Mouse (Mus musculus) liver, embryonic 12.5 days (tissue): ENCODE measurements around the gene Ccnd2. TPM values are rescaled to one million over a fixed set of nuclear protein-coding genes. Genes with fewer than 3 reads are reported as not detected.

ENCODE experiments used
- ATAC-seq: fragments of 200-750 bp; cut with Nextera tagmentation; 2 replicates; pipeline ENCODE4 v1.8.0; 2017; ENCODE audit warnings: moderate number of reproducible peaks, mild to moderate bottlenecking, moderate library complexity
- H3K27ac ChIP-seq: fragments of 300-500 bp; sonication (generic); 2 replicates; pipeline ENCODE4 v1.5.1; 2016; ENCODE audit warnings: mild to moderate bottlenecking
- H3K27me3 ChIP-seq: fragments of 300-500 bp; sonication (generic); replicated peaks from 2 replicates; pipeline ENCODE4 v1.6.1; 2016; ENCODE audit warnings: mild to moderate bottlenecking, moderate library complexity
- H3K36me3 ChIP-seq: fragments of 300-500 bp; sonication (generic); 2 replicates; pipeline ENCODE4 v1.6.1; 2016; ENCODE audit warnings: mild to moderate bottlenecking, moderate library complexity
- H3K4me1 ChIP-seq: fragments of 300-500 bp; sonication (generic); 2 replicates; pipeline ENCODE4 v1.6.1; 2016
- H3K4me2 ChIP-seq: fragments of 300-500 bp; sonication (generic); 2 replicates; pipeline ENCODE4 v1.6.1; 2016; ENCODE audit warnings: mild to moderate bottlenecking, moderate library complexity
- H3K4me3 ChIP-seq: fragments of 300-500 bp; sonication (generic); 2 replicates; pipeline ENCODE4 v1.5.1; 2016; ENCODE audit warnings: mild to moderate bottlenecking, moderate library complexity
- H3K9ac ChIP-seq: fragments of 300-500 bp; sonication (generic); 2 replicates; pipeline ENCODE4 v1.6.1; 2016; ENCODE audit warnings: mild to moderate bottlenecking, moderate library complexity
- H3K9me3 ChIP-seq: fragments of 300-500 bp; sonication (generic); replicated peaks from 2 replicates; pipeline ENCODE4 v1.6.1; 2016; ENCODE audit warnings: mild to moderate bottlenecking, moderate library complexity
- WGBS: fragments of 180-500 bp; shearing (Covaris S2); methylation state at CpG from one replicate; pipeline ENCODE4 v1.1.7; 2016; ENCODE audit not compliant: insufficient replicate concordance; 5-methylcytosine and 5-hydroxymethylcytosine counted together
- polyA plus RNA-seq: library from polyadenylated mRNA; unstranded; fragments of >200 nt; fragmentation: Nextera tagmentation; extraction: Ambion mirVana; gene quantifications from 2 replicates; pipeline ENCODE4 v1.2.1, GENCODE M21; 2016

Gene Ccnd2
- polyA plus RNA-seq = 136 and 148 TPM in 2 replicates

DNA sequence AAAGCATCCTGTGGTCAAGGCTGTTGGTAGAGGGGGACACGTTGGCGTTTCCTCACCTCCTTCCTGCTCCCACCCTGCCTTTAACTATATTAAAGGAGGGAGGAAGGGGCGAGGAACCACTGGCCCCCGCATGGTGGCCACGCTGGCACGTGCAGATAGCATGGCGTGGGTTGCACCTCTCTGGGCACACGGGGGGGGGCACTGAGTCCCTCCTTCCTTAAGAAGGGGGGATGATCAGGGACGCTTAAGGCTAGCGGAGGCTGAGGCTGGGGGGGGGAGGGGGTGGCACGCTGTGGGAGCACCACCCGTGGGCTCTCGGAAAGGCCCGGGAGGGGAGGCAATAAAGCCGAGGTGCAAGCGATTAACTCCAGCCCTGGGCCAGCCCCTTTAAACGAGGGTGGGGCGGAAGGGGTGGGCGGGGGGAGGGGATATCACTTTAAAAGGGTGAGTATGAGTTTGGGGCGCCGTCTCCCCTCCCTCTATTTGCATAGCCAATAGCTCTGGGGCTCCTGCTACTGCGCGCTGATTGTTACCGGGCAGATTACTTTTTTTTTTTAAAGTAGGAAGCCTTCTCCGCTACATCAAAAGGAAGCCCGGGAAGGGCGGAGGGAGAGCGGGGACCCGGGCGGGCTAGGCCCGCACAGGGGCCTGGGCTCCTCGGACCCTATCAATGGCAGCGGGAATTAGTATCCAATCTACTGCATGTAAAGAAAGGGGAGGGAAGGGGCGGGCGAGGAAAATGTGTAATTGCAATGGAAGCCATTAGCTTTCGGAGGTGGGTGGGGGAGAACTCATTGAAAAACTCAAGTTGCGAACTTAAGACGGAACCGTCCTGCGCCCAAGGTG lies at the start of gene Ccnd2:
TSS of gene Ccnd2 (minus strand) at position 88 of the 846 bp plus-strand sequence.
- WGBS = 1% methylated on average over 38 of the region's 40 CpGs
- peak within 1 kb of the TSS; percentile 84 for H3K27ac ChIP-seq
- no peaks in the 10 kb centered on the region for H3K9me3 ChIP-seq
- peak within 1 kb of the TSS; percentile 85 for H3K4me2 ChIP-seq
- ATAC-seq = peak; percentile 75
- H3K36me3 ChIP-seq = peaks cover 3% of the 10 kb centered on the region; the same call in 1 of the 2 replicates
- H3K4me1 ChIP-seq = peaks cover 71% of the 10 kb centered on the region
- H3K4me3 ChIP-seq = peak within 1 kb of the TSS; percentile 67
- peak within 1 kb of the TSS; percentile 60 for H3K9ac ChIP-seq
- H3K27me3 ChIP-seq = peaks cover 92% of the 10 kb centered on the region

DNA sequence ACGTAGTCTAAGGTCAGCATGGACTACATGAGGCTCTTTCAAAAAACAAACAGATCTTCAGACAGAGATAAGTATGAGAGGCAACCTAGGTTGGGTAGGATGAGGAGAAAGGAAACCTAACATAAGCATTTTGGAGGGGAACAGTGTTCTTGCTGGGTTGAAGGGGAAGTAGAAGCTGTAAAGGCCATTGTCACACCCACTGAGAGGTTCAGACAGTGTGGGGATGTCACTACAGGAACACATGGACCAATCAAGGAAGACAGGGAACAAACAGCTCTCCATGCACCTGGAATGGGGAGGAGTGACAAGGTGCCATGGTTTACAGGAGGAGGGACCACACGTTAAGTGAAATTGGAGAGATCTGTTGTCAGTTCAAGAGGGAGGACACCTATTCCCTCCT lies 45.0 kb upstream of the Ccnd2 start:
- Histone ChIP-seq H3K36me3 (no peaks in the 10 kb centered on the region), H3K4me3 (no peak overlapping the region), H3K4me2 (no peak overlapping the region), H3K4me1 (no peaks in the 10 kb centered on the region), H3K9ac (no peak overlapping the region), H3K9me3 (no peaks in the 10 kb centered on the region), H3K27me3 (no peaks in the 10 kb centered on the region), H3K27ac (no peak overlapping the region)
- no peak for ATAC-seq
- 59% methylated on average over 2 of the region's 2 CpGs for WGBS

- no peak for ATAC-seq
- Histone ChIP-seq H3K4me3 (no peak overlapping the region), H3K9ac (no peak overlapping the region), H3K27ac (no peak overlapping the region), H3K36me3 (no peaks in the 10 kb centered on the region), H3K9me3 (no peaks in the 10 kb centered on the region), H3K4me1 (no peaks in the 10 kb centered on the region), H3K4me2 (no peak overlapping the region), H3K27me3 (no peaks in the 10 kb centered on the region)
- 69% methylated on average over 12 of the region's 12 CpGs for WGBS
Observed at GRCm38 (mm10) chr6:127181296-127181695, 29.3 kb upstream of the Ccnd2 start.

DNA sequence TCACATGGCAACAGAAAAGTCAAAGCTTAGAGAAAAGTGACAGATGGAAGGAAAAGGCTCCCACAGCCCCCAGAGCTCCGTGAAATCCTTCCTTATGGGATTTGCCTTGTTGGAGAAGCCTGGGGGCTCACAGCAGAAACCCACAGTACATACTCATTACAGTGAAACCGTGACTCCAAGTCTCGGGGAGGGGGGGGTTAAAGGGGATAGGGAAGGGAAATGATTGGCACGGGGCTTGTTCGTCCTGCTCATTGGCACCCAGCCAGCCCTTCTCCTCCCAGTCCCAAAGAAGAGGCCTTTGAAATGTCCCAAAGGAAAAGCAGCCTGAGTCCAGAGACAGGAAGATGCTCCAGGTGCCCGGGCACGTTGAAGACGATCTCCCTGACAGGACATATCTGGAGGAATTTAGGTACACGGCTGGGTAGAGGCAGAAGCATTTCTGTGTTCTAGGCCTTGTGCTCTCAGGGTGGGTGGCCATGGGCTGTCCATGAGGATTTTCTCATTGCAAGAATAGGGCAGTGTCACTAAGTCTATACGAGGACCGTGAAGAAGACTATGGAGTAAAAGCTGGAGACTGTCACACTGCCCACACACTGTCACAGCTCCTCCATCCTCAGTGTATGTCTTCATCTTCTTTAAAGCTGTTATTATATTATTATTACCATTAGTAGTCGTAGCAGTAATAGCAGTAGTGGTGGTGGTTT lies 27.2 kb upstream of the Ccnd2 start:
- no peak overlapping the region for H3K9ac ChIP-seq
- 0 out of 2 replicates have a peak, but pooled peaks cover 7% of the 10 kb centered on the region for H3K27me3 ChIP-seq
- H3K4me2 ChIP-seq = no peak overlapping the region
- WGBS = 68% methylated on average over 12 of the region's 12 CpGs
- no peaks in the 10 kb centered on the region for H3K9me3 ChIP-seq
- H3K4me1 ChIP-seq = no peaks in the 10 kb centered on the region
- no peaks in the 10 kb centered on the region for H3K36me3 ChIP-seq
- ATAC-seq = no peak
- H3K27ac ChIP-seq = no peak overlapping the region
- H3K4me3 ChIP-seq = no peak overlapping the region

- 0 out of 2 replicates have a peak, but pooled peaks cover 7% of the 10 kb centered on the region for H3K27me3 ChIP-seq
- H3K4me3 ChIP-seq = no peak overlapping the region
- H3K4me2 ChIP-seq = no peak overlapping the region
- no peak for ATAC-seq
- H3K9me3 ChIP-seq = no peaks in the 10 kb centered on the region
- WGBS = 48% methylated on average over 7 of the region's 7 CpGs
- H3K4me1 ChIP-seq = no peaks in the 10 kb centered on the region
- no peak overlapping the region for H3K27ac ChIP-seq
- no peak overlapping the region for H3K9ac ChIP-seq
- H3K36me3 ChIP-seq = no peaks in the 10 kb centered on the region
Observed at GRCm38 (mm10) chr6:127177962-127178361, 26.0 kb upstream of the Ccnd2 start.

GRCm38 (mm10) chr6:127177441-127177840 lies 25.4 kb upstream of the Ccnd2 start:
- 41% methylated on average over 4 of the region's 4 CpGs for WGBS
- Histone ChIP-seq H3K9ac (no peak overlapping the region), H3K27me3 (0 out of 2 replicates have a peak, but pooled peaks cover 7% of the 10 kb centered on the region), H3K4me3 (no peak overlapping the region), H3K4me2 (no peak overlapping the region), H3K27ac (no peak overlapping the region), H3K36me3 (no peaks in the 10 kb centered on the region), H3K9me3 (no peaks in the 10 kb centered on the region), H3K4me1 (no peaks in the 10 kb centered on the region)
- no peak for ATAC-seq

- H3K4me2 ChIP-seq = no peak overlapping the region
- no peaks in the 10 kb centered on the region for H3K9me3 ChIP-seq
- no peak overlapping the region for H3K9ac ChIP-seq
- WGBS = 69% methylated on average over 11 of the region's 11 CpGs
- ATAC-seq = no peak
- H3K4me1 ChIP-seq = no peaks in the 10 kb centered on the region
- H3K27ac ChIP-seq = no peak overlapping the region
- H3K4me3 ChIP-seq = no peak overlapping the region
- 0 out of 2 replicates have a peak, but pooled peaks cover 7% of the 10 kb centered on the region for H3K27me3 ChIP-seq
- no peaks in the 10 kb centered on the region for H3K36me3 ChIP-seq
Observed at GRCm38 (mm10) chr6:127172461-127172860, 20.5 kb upstream of the Ccnd2 start.

- Histone ChIP-seq H3K27me3 (0 out of 2 replicates have a peak, but pooled peaks cover 3% of the 10 kb centered on the region), H3K4me2 (no peak overlapping the region), H3K4me1 (no peaks in the 10 kb centered on the region), H3K27ac (no peak overlapping the region), H3K9ac (no peak overlapping the region), H3K4me3 (no peak overlapping the region), H3K36me3 (no peaks in the 10 kb centered on the region), H3K9me3 (no peaks in the 10 kb centered on the region)
- WGBS = 64% methylated on average over 8 of the region's 8 CpGs
- no peak for ATAC-seq
Observed at GRCm38 (mm10) chr6:127170734-127171133, 18.7 kb upstream of the Ccnd2 start.

DNA sequence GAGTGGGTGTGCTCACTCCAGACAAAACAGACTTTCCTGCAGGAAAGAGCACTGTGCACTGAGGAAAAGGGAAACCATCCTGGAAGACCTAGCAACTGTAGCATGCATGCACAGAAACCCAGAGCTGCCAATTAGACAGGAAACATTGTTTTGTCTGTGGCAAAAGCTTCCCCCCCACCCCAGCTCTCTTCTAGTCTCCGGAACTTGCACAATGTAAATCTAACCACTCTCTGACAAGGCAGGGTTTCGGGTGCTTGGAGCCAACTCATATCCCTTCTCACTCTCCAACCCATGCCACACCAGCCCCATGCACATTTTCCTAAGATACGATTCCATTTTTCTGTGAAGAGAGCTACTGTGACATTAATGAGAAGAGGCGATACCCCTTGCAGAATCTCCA lies 13.7 kb upstream of the Ccnd2 start:
- no peak for ATAC-seq
- Histone ChIP-seq H3K36me3 (no peaks in the 10 kb centered on the region), H3K27ac (no peak overlapping the region), H3K9me3 (no peaks in the 10 kb centered on the region), H3K27me3 (peaks cover 17% of the 10 kb centered on the region; the same call in 1 of the 2 replicates), H3K4me1 (no peaks in the 10 kb centered on the region; the same call in 1 of the 2 replicates), H3K9ac (no peak overlapping the region), H3K4me2 (no peak overlapping the region), H3K4me3 (no peak overlapping the region)
- 33% methylated on average over 4 of the region's 4 CpGs for WGBS

DNA sequence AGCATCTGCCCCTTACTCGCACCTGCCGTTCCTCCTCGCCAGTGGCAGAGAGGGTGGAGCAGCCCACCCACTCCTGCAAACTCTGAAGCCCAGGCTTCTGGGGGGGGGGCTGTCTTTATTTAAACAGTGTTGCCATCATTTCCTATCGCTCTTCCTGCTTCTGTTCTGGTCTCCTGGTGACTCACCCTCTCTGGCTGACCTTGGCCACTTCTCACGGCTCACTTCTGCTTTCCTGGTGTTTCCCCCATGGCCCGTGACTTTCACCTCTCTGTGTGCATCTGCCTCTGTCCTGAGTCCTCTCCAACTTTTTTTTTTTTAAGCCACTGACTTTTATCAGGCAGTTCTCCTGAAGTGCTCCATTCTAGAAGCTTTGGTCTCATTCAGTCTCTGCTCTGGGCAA lies 10.8 kb upstream of the Ccnd2 start:
- ATAC-seq = no peak
- Histone ChIP-seq H3K27me3 (peaks cover 41% of the 10 kb centered on the region), H3K4me2 (0 out of 2 replicates have a peak overlapping the region, but pooled peaks have one; percentile 18), H3K4me3 (no peak overlapping the region), H3K9me3 (no peaks in the 10 kb centered on the region), H3K4me1 (no peaks in the 10 kb centered on the region; the same call in 1 of the 2 replicates), H3K36me3 (no peaks in the 10 kb centered on the region), H3K9ac (no peak overlapping the region), H3K27ac (no peak overlapping the region)
- WGBS = 5% methylated on average over 6 of the region's 6 CpGs

DNA sequence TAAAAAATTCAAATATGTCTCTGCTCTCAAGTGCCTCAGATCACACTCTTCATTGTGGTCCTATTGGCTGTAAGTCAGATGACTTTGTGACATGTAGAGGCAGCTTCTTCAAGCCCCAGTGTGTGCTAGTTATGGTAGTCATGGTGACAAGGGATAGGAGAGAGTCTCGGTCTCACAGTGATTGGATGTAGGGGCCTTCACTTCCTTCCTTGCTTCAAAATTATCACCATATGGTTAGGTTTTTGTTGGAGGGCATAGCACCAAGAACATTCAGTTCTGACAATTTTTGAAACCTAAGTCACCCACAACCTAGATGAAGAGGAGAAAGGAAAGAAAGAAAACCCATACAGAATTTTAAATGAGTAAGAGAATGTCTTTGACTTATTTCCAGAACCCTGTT lies 5.3 kb upstream of the Ccnd2 start:
- H3K27me3 ChIP-seq = peaks cover 80% of the 10 kb centered on the region
- H3K9me3 ChIP-seq = no peaks in the 10 kb centered on the region
- H3K36me3 ChIP-seq = no peaks in the 10 kb centered on the region
- peaks cover 34% of the 10 kb centered on the region for H3K4me1 ChIP-seq
- 21% methylated on average over 1 of the region's 1 CpGs for WGBS
- no peak overlapping the region for H3K27ac ChIP-seq
- H3K4me2 ChIP-seq = no peak overlapping the region
- ATAC-seq = no peak
- H3K4me3 ChIP-seq = no peak overlapping the region
- no peak overlapping the region for H3K9ac ChIP-seq

DNA sequence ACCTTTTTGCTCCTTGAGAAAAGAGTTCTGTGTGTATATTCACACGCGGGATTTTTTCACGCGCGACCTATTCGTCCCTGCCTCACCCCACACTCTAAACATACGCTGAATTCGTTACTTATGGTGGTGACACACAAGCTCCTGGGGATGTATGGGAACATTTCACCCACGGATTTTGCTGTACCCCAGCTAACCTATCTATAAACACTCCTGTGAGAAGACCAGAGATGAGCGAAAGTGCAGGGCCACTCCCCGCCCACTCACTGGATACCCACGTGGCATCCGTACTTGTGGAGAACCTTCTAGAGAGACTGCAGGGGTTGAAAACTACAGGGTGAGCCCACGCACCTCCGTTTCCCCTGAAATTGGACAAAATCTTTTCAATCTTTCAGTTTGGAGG lies 3.5 kb upstream of the Ccnd2 start:
- H3K27me3 ChIP-seq = peaks cover 90% of the 10 kb centered on the region
- peak overlapping the region; percentile 85 for H3K4me2 ChIP-seq
- no peaks in the 10 kb centered on the region for H3K36me3 ChIP-seq
- H3K27ac ChIP-seq = no peak overlapping the region
- peak overlapping the region; percentile 67 for H3K4me3 ChIP-seq
- peaks cover 48% of the 10 kb centered on the region for H3K4me1 ChIP-seq
- no peaks in the 10 kb centered on the region for H3K9me3 ChIP-seq
- peak overlapping the region; percentile 35; the same call in 1 of the 2 replicates for H3K9ac ChIP-seq
- no peak for ATAC-seq
- WGBS = under 1% methylated on average over 15 of the region's 15 CpGs
